Mouse (Mus musculus) cerebellum, postnatal 10 days (tissue): Measurements from ENCODE around the gene Tubgcp3.

Source experiments
- DNase-seq, 2 experiments: peaks; one replicate each; pipeline ENCODE4 v3.0.0; 2021; ENCODE audit warnings: mixed read lengths in 2 of 2

Gene Tubgcp3

DNA sequence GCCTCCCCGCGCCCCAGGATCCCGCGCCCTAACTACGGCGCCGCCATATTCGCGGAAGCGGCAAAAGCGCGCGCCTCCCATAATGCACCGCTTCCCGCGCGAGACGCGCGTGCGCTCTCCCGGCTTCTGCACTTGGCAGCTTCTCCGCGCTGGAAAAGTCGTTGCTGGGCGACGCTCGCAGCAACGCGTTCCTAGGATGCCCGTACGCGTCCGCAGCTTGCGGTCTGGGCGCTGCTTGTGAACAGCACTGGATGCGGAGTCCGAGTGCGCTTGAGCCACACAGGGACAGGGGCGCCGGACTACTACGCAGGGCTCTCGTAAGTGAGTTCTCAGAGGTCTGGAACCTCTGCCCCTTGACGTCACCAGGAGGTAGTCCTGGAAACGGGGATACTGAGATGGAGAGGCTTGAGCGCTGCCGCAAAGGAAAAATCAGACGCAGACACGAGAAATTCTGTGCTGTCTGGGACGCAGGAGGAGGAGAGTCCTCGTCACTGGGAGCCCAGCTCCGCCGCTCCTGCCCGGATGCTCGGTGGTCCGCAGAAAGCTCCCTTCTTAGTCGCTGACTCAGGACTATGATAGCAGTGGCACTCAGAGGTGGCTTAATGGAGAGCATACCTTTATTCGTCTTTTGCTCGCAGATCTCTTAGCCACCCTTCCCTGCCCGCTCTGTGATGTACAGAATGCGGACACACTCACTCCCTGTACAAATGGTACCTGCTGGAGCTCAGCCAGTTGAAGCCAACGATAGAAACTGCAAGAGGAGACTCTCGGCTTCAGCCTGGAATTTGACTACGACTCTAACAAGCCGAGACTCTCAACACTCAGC, at the start of gene Tubgcp3:
Gene Tubgcp3 (minus strand): TSS at position 193 of the 826 bp plus-strand sequence.
- DNase-seq, result peak; percentile 95 to 96

DNA sequence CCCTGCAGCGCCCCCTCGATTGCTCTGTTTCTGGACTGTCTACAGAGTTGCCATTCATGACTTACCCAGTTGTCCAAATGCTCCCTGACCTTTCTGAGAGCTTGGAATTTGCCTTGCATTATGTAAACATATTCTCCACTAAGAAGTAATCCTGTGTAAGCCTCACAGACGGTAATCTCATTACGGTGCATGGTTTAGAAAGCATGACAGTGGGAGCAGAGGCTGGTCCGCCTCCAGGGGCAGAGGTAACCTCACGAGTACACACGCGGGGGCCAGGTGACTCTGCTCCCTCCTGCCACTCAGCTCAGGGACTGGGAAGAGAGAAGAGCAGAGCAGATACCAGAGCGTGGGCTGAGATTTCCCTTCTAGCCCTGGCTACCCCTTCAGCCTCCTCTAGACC, 47.0 kb upstream of the Tubgcp3 start:
- no peak for DNase-seq

DNA sequence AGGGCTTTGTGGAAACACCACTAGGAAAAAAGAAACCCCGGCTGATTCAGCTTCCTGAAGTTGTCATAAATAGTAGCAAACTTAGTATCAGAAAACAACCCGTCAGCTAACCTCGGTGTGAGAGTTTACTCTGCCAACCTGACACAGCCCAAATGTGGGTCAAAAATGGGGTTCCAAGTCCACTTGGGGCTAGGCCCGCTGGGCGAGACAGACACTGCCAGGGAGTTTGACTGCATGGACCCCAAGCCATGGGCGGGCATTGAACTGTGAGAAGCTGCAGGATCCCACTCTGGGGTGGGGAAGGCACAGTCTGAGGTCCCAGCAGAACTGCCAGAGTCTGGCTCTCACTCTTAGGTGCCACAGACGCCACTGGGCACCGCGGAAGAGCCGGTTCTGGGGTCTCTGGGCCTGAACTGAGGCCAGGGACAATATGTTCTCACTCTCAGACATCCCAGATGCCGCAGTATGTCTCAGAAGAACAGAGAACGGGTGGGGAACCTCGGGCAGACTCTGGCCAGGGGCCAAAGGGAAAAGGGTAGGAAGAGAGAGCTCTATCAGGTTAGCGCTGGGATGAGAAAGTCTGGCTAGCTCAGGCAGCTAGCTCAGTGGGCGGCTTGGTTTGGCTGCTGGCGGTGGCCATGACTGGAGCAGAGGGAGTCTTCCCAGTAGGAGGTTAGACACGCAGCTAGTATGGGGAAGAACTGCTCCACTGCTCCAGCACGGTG, 44.0 kb upstream of the Tubgcp3 start:
- DNase-seq, result peak in 1 of 2 experiments; percentile 13

GRCm38 (mm10) chr8:12711623-12712022, 39.6 kb upstream of the Tubgcp3 start:
- DNase-seq, result no peak

DNA sequence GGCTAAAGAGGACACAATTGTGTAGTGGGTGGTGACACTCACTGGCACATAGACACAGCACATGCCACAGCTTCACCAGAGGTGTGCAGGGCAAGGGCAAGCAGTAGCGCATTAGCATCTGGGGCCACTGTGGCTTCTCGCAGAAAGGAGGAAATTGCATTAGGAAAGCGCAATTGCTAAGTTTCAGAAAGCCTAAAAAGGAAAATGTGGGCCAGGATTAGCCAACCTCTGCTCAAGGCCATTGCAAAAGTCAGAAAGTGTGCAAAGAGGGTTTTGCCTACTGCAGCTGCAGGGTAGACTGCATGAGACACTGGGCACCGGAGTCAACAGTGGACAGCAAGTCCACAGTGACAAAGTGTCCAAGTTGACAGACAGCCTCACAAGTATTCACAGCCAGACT, 31.5 kb upstream of the Tubgcp3 start:
- no peak for DNase-seq

DNA sequence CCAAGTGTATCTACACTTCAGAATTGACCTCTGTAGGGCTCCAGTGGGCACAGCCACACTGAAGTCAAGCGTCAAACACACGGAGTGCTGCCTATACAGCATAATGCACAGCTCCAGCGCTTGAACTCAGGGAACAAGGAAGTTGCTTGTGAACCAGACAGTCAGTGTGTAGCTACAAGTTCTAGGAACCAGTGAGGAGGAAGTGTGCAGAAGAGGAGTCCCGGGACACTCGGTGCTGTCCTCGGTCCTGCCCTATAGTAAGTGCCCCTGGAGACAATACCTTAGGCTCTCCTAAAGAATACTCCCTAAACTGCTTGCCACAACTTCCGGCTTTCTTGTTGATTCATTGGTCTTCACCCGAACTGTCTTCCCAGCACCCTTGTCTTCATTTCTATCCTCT, 30.2 kb upstream of the Tubgcp3 start:
- DNase-seq, result no peak

DNA sequence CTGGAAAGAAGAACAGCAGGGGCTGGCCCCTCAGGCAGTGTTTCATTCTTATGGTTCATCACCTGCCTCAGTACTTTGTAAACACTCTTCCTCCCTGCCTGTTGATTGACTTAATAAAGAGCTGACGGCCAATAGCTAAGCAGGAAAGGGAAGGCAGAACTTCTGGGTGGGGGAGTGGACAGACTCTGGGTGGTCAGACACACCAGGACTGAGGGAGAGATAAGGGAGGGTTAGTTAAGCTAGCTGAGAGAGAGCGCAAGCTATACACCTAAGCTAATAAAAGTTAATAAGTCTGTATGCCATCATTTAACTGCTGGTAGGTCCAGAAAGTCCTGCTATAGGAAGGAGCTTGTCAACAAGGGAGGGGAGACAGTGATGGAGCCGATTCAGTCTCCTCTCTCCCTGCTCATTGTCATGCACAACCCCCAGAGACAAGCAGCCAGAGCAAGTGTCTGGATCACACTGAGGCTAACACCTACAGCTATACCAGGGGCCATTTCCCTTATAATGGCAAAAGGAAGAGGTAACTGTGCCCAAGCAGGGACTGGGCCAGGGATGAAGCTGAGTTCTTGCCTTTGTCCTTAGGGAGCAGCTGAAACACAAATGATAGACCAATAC, 26.7 kb upstream of the Tubgcp3 start:
- DNase-seq, result no peak

DNA sequence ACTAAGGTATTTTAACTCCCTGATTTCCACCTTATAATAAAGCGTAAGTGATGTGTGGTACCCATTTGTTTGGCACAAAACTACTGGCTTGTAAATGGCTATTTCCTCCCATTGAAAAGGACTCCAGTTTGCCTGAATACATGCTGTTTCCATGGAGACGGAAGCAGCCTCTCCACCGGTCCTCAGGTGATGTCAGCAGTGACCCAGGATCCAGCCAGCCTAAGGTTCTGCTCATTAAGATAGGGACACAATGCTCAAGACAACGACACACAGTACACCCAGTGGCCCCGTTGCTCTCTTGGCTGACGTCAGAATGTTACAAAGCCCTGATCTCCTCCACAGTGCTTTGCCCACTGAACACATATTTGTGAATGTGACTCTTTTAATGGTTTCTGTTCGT, 16.8 kb upstream of the Tubgcp3 start:
- no peak for DNase-seq

DNA sequence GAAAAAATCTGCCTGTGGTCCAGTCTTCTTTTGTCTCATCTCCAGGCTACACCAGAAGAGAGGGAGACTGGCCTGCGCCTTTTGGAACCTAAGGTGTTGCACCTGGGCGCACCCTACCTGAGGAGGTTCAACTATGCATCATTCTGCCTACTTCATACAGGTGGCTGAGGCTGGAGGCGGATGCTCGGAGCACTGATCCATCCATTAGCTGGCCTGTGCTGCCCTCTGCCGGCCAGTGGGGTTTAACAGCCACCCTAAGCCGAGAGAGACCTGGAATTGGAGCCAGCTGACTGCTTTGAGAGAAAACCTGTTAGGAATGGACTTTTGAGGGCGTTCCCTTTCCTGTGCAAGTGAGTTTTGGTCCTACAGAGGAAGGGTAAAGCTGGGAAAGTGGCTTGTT, 5.5 kb upstream of the Tubgcp3 start:
- peak; percentile 94 to 96 for DNase-seq

- DNase-seq, result no peak
Observed at GRCm38 (mm10) chr8:12671473-12672055, 484 bp downstream of the Tubgcp3 start.

DNA sequence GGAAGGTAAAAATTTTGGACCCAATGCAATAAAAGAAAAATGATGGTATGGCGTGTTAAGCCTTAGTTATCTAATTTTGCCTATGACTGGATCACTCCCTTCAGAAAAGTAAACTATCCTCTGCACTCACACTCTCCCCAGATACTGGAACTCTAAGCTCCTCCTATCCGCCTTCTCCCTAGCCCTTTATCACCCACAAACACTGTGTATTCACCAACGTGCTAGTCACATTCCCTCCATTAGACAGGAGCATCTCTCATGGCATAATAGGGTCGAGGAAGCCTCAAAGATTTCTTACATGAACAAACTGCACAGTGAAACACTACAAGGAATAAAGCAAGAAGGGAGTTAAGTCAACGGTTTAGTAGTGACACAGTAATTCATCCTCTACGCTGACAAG, 1.1 kb downstream of the Tubgcp3 start:
- no peak for DNase-seq

GRCm38 (mm10) chr8:12668832-12669231, 3.2 kb downstream of the Tubgcp3 start:
- DNase-seq, result peak; percentile 13 to 18

DNA sequence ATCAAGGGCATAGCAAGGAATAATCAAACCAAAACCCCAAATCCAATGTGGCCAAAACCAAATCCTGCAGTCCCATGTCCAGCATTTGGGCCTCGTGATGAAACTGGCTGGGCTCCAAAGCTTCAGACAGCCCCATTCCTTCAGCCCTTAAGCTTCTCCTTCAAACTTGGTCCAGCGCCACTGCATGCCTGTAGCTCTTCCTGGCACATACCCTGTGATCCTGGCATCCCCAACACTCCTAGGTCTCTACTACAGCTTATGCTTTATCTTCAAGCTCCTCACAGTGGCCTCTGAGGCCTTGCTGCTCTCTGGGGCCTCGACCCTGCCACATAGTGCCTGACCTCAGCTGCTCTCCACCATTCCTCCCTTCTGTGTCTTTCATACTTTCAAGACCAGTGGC, 5.5 kb downstream of the Tubgcp3 start:
- peak; percentile 56 to 63 for DNase-seq

GRCm38 (mm10) chr8:12663105-12663456, 9.0 kb downstream of the Tubgcp3 start:
- peak in 1 of 2 experiments; percentile 36 for DNase-seq

DNA sequence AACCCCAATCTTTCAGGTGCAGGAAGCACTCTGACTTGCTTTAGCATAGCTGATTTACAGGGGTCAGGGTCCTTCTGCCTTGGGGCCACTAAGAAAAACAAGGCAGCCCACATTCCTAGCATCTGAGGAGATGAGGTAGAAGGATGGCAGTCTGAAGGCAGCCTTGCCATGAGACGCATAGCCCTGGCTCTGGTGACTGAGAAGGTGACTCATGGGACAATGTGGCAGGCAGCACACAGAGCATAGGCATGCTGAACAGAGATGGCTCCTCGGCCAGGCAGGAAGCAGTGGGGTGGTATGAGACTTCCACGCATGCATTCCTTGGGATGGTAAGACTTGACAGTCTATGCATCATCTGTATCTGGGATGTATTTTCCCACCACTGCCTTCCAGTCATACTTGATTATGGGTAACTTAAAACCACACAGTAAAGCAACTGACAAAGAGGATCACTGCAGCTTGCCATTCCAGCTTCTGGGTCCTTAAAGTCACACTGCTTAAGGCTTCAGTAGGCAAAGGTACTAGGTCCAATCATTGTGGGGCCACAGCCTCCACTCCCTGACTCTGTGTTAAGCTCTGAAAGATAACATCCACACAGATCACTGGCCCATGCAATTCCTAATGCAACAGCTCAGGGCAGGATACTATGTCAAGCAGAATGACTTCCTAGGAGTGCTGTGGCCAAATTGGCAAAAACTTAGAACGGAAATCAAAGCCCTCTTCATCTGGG, 9.5 kb downstream of the Tubgcp3 start:
- no peak for DNase-seq

- no peak for DNase-seq
Observed at GRCm38 (mm10) chr8:12657411-12657810, 14.6 kb downstream of the Tubgcp3 start.

- DNase-seq, result no peak
Observed at GRCm38 (mm10) chr8:12651246-12651645, 20.8 kb downstream of the Tubgcp3 start.

DNA sequence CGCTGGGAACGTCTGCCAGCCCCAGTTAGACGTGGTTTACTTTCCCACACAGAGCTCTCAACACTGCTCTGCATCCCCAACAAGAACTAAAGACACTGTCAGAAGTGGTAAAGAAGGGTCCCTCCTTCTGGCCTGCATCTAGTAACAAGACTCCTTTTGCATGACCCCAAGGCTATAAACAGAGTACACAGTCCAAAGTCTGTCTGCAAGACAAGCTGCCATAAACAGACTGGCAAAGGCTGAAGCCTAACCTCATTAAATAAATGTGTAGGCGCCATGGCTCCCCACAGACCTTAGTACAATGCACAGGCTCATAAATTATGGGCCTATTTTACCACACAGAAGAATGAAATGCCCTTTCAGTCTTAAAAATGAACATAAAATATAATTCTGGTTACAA, 21.6 kb downstream of the Tubgcp3 start:
- no peak for DNase-seq

DNA sequence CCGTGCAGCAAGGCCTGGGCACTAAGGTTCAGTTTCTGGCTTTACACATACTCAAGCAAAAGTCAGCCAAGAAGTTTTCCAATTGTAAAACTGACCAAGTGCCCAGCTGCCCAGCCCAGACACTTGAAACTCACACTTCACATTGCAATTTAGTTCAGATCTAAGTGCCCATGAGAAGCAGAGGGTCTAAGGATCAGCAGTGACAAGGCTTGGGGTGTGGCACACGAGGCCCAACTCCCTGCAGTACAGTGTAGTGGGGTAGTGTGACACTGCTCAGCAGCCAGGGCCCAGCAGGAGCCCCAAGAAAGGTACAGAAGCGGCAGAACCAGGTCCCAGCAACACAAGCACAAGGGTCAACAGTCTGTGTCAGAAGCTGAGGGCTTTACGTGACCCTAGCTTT, 23.1 kb downstream of the Tubgcp3 start:
- DNase-seq, result no peak

DNA sequence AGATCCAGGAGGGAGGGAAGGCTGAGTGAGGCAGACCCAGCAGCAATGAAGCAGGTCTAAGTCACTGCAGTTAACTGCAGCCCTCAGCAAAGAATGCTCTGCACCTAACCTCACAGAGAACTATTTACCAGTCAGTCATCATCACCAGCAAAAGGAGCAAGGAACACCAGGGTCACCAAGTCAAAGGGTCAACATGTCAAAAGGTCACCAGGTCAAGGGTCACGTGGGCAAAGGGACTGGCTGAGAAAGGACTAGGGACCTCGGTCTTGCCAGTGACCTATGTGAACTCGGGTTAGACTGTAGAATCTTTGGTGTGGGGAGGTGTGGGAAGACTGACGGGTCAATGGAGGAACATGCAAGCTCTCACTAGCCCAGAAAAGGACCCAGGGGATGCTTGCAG, 25.5 kb downstream of the Tubgcp3 start:
- no peak for DNase-seq

- no peak for DNase-seq
Observed at GRCm38 (mm10) chr8:12644894-12645293, 27.2 kb downstream of the Tubgcp3 start.

DNA sequence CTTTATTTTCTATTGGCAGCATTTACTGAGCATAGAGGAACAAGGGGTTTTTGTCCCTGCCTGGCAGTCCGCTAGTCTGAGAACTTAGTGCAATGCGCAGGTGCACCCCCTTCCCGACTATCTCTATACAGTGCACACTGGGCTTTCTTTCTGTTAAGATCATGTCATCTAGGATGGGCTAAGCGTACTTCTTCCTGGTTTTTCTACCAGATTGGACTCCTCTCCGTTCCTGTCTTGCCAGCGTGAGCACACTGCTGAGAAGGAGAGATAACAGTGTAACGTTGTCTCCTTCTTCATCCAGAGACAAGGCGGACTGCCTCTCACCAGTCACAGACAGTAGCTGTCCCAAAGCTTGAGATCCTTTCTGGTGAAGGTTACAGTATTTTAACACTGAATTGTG, 27.7 kb downstream of the Tubgcp3 start:
- DNase-seq, result no peak

DNA sequence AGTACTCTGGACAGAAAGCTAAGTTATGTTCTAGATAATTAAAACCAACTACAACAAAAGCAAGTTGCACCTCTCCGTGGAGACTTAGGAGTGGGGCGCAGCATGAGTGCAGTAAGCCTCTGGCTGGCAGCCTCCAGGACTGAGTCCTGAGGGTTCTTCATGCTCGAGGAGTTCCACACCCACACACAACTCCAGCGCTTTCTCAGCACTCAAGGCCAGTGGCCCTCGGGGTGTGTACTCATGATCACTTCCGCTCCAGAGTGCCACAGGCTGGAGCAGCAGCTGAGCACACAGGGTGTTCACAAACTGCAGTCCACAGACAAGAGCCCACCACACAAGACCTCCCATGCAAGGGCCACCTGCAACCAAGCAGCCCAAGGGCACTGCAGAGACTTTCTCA, 30.5 kb downstream of the Tubgcp3 start:
- no peak for DNase-seq
